In the genomic region with DNA sequence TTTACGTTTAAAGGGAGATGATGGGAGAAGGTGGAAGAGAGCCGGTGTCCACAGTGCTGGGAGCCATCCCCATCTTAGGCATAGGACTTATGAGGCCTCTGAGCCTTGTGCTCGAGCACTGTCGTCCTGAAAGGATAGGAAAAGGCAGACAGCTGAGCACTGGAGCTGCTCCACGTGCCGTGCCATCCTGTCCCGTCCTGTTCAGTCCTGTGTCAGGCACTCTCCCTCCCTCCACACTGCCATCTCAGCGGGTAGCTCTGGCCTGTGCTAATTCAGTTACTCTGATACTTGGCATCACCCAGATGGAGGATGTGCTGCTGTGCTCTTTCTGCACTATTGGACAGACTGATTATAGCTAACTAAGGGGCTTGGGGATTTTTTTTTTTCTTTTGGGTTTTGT, we compare ENCODE assay signal across 18 mouse cellular contexts. TPM values are rescaled to one million over a fixed set of nuclear protein-coding genes. Genes with fewer than 3 reads are reported as not detected.
DNase-seq lines count a peak whose midpoint lies in the region; ATAC-seq and TF ChIP-seq lines count a peak whose summit lies in the region.
"Had no signal": no experiment of that assay in that cellular context is flagged by ENCODE, and none has a peak within 500 bp of the region (broad histone marks: within the 10 kb centered on the region; RNA-seq: fewer than 3 reads in every experiment).

No protein-coding gene starts in this region.

- no peak overlapping the region for H3K9ac ChIP-seq in forebrain, embryonic 12.5 days
- H3K9ac ChIP-seq: embryonic facial prominence, embryonic 13.5 days; forebrain, embryonic 13.5 days; forebrain, postnatal 0 days; heart, embryonic 12.5 days; hindbrain, embryonic 15.5 days had no signal

- H3K9me3 ChIP-seq in forebrain, embryonic 12.5 days: no peaks in the 10 kb centered on the region
- H3K9me3 ChIP-seq: embryonic facial prominence, embryonic 13.5 days; forebrain, embryonic 13.5 days; heart, embryonic 12.5 days; hindbrain, embryonic 15.5 days had no signal

- peaks cover 90% of the 10 kb centered on the region for H3K36me3 ChIP-seq in forebrain, embryonic 12.5 days (replicated peaks)

- peak overlapping the region; percentile 87; the same call in 1 of the 2 replicates for H3K27ac ChIP-seq in layer of hippocampus, adult 2 months
- no peak overlapping the region for H3K27ac ChIP-seq in forebrain, embryonic 12.5 days
- H3K27ac ChIP-seq: embryonic facial prominence, embryonic 13.5 days; forebrain, embryonic 13.5 days; hindbrain, embryonic 15.5 days had no signal

- H3K4me2 ChIP-seq in forebrain, embryonic 12.5 days: no peak overlapping the region
- H3K4me2 ChIP-seq: embryonic facial prominence, embryonic 13.5 days; forebrain, embryonic 13.5 days; heart, embryonic 12.5 days; hindbrain, embryonic 15.5 days had no signal

- no peaks in the 10 kb centered on the region for H3K4me1 ChIP-seq in forebrain, embryonic 12.5 days
- H3K4me1 ChIP-seq: embryonic facial prominence, embryonic 13.5 days; forebrain, embryonic 13.5 days; heart, embryonic 12.5 days; hindbrain, embryonic 15.5 days had no signal

- 96% methylated on average over 8 of the region's 8 CpGs for WGBS in forebrain, embryonic 12.5 days

- intact Hi-C loops in left cerebral cortex, postnatal 10 days (cut with DNase I): no loop called here

- DNase-seq in cerebellum, adult 11-12 months: peak; percentile 63
- no peak for DNase-seq in cerebellum, adult 11 months
- no peak for DNase-seq in layer of hippocampus, adult 2 months (ENCODE audit: low spot score in 2 of 2)
- DNase-seq in layer of hippocampus, postnatal 14 days (ENCODE audit: low spot score in 2 of 2): no peak
- peak; percentile 21 to 25 for DNase-seq in cerebellum, postnatal 36 days
- DNase-seq in left cerebral cortex, postnatal 10 days (ENCODE audit: extremely low spot score in 1 of 2, low spot score in 2 of 2): no peak
- DNase-seq: adrenal gland, postnatal 14 days; forebrain, postnatal 0 days; gastrocnemius, postnatal 14 days had no signal

- no peak for ATAC-seq in forebrain, embryonic 12.5 days (ENCODE audit: low FRiP score)
- ATAC-seq: activated CD4-positive, CD25-positive, alpha-beta regulatory T cell, adult 4 months; forebrain, embryonic 13.5 days; forebrain, postnatal 0 days; inflammation-experienced regulatory T-cells, adult 6 months; intestine, postnatal 0 days; Patski had no signal

- no peak overlapping the region for H3K4me3 ChIP-seq in layer of hippocampus, adult 2 months
- no peak overlapping the region for H3K4me3 ChIP-seq in forebrain, embryonic 12.5 days (replicated peaks)
- H3K4me3 ChIP-seq: embryonic facial prominence, embryonic 13.5 days; forebrain, embryonic 13.5 days; heart, embryonic 12.5 days; hindbrain, embryonic 15.5 days had no signal

- no peak for TF ChIP-seq CTCF in layer of hippocampus, adult 2 months (conservative IDR thresholded peaks at IDR 0.05)

- H3K27me3 ChIP-seq in forebrain, embryonic 12.5 days: no peaks in the 10 kb centered on the region
- H3K27me3 ChIP-seq: embryonic facial prominence, embryonic 13.5 days; forebrain, embryonic 13.5 days; heart, embryonic 12.5 days; hindbrain, embryonic 15.5 days; Patski had no signal

RNA-seq across cellular contexts. Expression of gene Mmp17, which starts 21.6 kb away (rescaled TPM):
- total RNA-seq in layer of hippocampus, adult 2 months (2021): 100 to 1,000 TPM; 126 to 133 TPM
- 10 to 100 TPM; 80.3 to 85.9 TPM for total RNA-seq in layer of hippocampus, postnatal 14 days (2021)
- 8.4 and 10.4 TPM in 2 replicates for polyA plus RNA-seq in forebrain, embryonic 12.5 days (2016; fragmentation: Nextera tagmentation; extraction: Ambion mirVana)
- 10 to 100 TPM; 62.2 to 62.9 TPM for total RNA-seq in left cerebral cortex, postnatal 10 days (2021)

Comparison
In these comparisons a context has a peak if more than half of its experiments do, and no peak if none do; other contexts are left out.
1. DNase-seq: peak in cerebellum, adult 11-12 months (single experiment) and cerebellum, postnatal 36 days (2 of 2); none in cerebellum, adult 11 months (single experiment), layer of hippocampus, adult 2 months (0 of 2), layer of hippocampus, postnatal 14 days (0 of 2) and left cerebral cortex, postnatal 10 days (0 of 2).